Mouse (Mus musculus) erythroid progenitor cell, adult 5-6 weeks (primary cell): ENCODE measurements around the gene Adcyap1r1. TPM values are rescaled to one million over a fixed set of nuclear protein-coding genes. Genes with fewer than 3 reads are reported as not detected.

Experiments used
- ATAC-seq: replicated peaks from 2 replicates; pipeline ENCODE4 v1.8.0; 2016; ENCODE audit warnings: moderate number of reproducible peaks, mild to moderate bottlenecking, moderate TSS enrichment, inconsistent platforms; ENCODE audit not compliant: poor library complexity, low FRiP score, severe bottlenecking
- total RNA-seq, 2 experiments: library from RNA; stranded (forward) in 1 of 2; stranded (reverse) in 1 of 2; fragments of 150-400 nt in 1 of 2; fragments of 186-747, 209-891 nt in 1 of 2; gene quantifications; 2 replicates each; pipeline versions ENCODE4 v1.2.3 to v1.2.4; 2015 to 2017; ENCODE audit warnings: low replicate concordance in 2 of 2

Adcyap1r1 gene
- total RNA-seq, 2 experiments from 2014 or later = not detected

DNA sequence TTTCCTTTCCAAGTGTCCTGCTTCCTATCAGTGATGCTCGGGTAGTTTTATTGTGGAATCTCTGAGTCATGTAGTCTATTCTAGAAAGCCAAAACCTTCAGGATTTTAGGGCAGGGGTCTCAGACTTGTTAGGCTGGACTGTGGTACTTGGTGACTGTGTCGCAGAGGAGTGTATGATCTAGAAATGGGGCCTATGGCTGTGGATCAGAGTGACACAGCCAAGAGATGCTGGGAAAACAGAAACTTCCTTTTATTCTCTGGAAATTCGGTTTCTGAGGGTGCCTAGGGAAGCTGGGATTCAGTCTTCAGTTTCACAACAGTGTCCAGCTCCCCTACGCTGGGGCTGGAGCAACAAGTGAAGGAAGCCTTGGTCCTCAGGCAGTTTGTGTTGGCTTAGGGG is 7.1 kb upstream of the Adcyap1r1 start:
- no peak for ATAC-seq

GRCm38 (mm10) chr6:55448199-55448598 is 3.6 kb upstream of the Adcyap1r1 start:
- no peak for ATAC-seq

- ATAC-seq = no peak
Observed at GRCm38 (mm10) chr6:55448976-55449678, 2.7 kb upstream of the Adcyap1r1 start.

DNA sequence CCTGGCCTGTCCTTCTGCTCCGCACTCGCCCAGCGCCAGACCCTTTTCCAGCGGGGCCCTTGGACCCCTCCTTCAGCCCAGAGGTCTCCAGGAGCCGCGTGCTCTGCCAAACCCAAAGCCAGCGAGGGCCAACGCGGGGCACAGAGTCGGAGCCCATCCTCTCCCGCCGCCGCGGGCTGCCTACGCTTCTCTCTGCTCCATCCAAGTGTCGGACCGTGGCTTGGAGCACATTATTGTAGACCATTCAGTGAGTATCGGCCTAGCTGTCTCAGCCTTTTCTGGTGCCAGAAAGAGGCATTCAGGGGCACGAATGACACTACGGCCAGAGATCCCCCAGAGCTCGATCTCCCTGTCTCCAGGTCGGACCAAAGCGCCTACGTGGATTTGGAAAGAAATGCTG is 603 bp downstream of the Adcyap1r1 start:
- ATAC-seq = no peak

- ATAC-seq = no peak
Observed at GRCm38 (mm10) chr6:55453548-55453947, 1.8 kb downstream of the Adcyap1r1 start.

GRCm38 (mm10) chr6:55455641-55456040 is 3.9 kb downstream of the Adcyap1r1 start:
- no peak for ATAC-seq

DNA sequence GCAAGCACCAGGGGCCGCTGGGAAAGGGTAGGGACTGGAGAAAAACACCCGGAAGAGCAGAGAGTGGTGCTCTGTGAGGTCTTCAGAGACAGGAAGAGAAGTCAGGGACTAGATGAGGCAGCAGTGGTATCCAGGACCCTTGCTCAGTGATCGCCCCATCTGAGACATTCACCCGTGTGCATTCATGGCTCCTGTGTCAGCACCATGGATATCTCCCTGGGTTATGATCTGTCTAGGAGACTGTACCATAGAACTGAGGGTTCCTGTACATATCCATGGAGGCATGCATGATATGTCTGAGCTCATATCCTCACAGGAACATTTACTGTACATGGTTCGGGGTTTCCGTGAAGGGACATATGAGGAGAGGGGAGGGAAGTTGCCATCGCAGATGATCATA is 5.9 kb downstream of the Adcyap1r1 start:
- ATAC-seq = no peak

DNA sequence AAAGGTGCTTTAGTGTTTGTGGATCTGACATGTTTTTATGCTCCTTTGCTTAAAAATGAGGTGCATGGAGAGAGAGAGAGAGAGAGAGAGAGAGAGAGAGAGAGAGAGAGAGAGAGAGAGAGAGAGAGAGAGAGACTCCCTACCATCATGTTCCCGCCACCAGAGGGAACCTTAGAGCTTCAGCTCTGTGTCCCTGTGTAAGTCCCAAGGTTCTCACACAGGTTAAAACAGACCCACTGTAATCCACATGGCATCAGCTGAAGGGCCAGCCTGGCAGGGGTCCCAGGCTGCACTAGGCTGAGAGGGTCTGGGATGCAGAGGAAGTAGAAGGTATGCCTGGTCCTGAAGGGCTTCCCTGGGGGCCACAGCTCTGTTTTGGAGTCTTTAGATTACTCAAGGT is 6.4 kb downstream of the Adcyap1r1 start:
- ATAC-seq = no peak

- ATAC-seq = no peak
Observed at GRCm38 (mm10) chr6:55459545-55460397, 8.0 kb downstream of the Adcyap1r1 start.

DNA sequence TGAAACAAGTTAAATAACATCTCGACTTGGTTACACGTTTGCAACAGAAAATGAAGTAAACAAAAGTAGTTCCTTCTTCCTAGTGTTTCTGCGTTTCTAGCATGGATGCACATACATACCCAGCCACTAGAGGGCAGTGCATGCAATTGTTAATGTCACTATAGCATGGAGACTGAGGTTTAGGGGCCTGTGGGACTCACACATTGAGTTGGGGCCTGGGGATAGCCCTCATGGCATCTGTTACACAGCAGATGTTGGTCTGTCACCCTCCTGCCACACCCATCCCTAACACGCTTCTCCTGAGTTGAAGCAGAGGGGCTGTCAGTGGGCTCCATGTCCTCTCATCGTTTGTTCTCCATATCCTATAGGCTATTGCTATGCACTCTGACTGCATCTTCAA is 9.4 kb downstream of the Adcyap1r1 start:
- ATAC-seq = no peak

DNA sequence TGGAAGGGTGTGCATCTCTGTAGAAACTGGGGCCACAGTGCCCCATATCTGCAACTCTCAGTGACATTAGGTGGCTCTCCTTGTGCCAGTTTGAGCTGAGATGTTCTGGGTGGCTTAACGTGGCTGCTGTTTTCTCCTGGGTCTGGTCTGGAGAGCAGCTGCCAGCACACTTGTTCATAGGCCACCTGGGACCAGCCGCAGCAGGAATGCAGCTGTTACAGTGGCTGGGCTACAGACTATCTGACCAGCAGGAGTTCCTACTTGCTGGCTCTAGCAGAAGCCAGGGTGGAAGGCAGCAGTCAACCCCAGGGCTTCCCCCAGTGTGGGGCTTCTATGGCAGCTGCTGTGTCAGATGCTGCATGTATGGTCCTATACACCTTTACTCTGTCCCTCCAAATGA is 9.9 kb downstream of the Adcyap1r1 start:
- no peak for ATAC-seq

DNA sequence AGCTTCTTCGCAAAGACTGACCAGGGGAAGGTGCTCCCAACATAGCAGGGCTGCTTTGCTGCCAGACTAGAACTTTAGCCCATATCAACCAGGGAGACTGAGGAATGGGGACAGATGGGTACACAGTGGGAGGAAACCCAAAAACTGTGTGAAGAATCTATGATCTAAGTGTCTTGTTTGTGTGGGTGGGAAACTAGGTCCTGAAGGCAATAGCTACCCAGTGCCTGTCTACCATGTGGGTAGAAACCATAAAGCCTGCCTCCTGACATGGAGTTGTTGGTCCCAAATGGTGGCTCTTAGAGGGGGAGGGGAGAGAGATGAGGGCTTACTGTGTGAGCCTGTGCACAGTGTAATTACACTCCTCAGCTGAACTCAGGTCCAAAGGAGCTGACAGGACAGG is 10.6 kb downstream of the Adcyap1r1 start:
- no peak for ATAC-seq

DNA sequence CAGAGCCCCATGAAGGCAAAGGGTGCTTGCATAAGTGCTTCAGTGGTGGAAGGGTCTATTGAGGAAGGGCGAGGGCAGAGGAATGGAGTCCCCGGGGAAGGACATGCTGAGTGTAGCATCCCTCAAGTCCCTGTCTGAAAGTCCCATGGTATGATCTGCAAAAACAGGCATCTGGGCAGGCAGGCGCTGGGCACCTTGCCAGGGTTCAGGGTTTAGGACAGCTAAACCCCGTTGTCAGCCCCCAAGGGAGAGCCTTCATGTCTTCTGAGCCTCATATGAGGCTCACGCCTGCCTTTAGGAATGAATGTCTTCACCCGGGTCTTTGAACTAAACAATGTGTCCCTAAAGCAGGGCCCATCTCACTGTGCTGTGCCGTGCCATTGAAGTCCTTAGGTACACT is 12.2 kb downstream of the Adcyap1r1 start:
- ATAC-seq = no peak

- no peak for ATAC-seq
Observed at GRCm38 (mm10) chr6:55465311-55465710, 13.5 kb downstream of the Adcyap1r1 start.

- ATAC-seq = no peak
Observed at GRCm38 (mm10) chr6:55466301-55466761, 14.6 kb downstream of the Adcyap1r1 start.

- ATAC-seq = no peak
Observed at GRCm38 (mm10) chr6:55470691-55471090, 18.9 kb downstream of the Adcyap1r1 start.

- ATAC-seq = no peak
Observed at GRCm38 (mm10) chr6:55472381-55472780, 20.6 kb downstream of the Adcyap1r1 start.

- no peak for ATAC-seq
Observed at GRCm38 (mm10) chr6:55480988-55481387, 29.2 kb downstream of the Adcyap1r1 start.

DNA sequence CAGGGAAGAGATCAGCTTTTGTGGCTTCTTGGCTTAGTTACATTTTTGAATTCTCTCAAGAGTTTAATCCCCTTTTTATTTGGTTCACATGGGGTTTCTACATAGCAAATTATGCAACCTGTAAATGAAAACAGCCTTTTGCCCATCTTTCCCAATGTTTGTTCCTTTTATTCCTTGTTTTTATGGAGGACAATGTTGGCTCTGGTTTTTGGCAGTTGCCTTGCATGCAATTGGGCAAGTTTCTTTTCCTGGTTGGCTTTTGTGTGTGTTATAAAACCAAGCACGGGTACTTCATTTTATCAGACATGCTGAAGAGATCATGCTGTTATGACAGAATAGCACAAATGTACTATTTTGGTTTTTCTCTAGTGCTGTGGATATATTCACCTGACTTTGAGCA is 30.7 kb downstream of the Adcyap1r1 start:
- ATAC-seq = no peak

GRCm38 (mm10) chr6:55483360-55483759 is 31.6 kb downstream of the Adcyap1r1 start:
- no peak for ATAC-seq

DNA sequence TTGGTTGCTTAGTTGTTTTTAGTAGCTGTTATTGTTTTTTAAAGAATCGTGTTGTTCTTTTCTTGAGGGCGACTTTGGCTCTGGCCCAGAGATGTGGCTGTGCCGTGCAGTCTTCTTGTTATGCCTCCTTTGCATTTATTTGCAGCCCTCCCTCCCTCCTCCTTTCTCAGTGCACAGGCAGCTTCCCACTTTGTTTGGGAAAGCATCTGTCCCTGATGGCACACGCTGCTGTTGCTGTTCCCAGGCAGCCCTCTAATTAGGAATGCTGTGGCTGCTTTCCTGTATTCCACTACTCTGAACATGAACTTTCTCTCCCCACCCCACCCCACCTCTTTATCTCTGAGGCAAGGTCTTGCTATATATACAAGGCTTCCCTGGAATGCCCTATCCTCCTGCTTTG is 32.4 kb downstream of the Adcyap1r1 start:
- ATAC-seq = no peak
